Mouse (Mus musculus): ENCODE measurements around the gene Rragd.
A peak's percentile ranks its signal among the peaks of the same experiment; 100 is the strongest.

Rragd gene

DNA sequence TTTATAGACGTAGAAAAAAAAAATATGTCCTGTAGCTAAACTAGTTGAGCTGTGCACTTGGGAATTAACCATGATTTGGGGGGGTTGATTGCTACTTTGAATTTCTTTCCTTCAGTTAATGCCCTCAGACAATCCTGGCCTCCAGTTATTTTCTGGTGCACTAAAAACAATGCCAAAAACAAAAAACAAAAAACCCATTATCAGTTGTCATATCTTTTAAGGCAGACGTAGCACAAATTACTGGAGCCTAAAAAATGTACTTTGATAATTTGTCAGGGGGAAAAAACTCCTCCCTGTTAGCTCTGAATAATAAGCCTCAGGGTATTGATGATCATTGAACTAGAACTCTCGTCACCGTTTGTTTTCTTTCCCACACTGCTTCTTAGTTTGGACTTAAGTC lies 49.2 kb downstream of the Rragd start:
- peak; percentile 17 for DNase-seq (ENCODE audit: low read depth, low spot score)

DNA sequence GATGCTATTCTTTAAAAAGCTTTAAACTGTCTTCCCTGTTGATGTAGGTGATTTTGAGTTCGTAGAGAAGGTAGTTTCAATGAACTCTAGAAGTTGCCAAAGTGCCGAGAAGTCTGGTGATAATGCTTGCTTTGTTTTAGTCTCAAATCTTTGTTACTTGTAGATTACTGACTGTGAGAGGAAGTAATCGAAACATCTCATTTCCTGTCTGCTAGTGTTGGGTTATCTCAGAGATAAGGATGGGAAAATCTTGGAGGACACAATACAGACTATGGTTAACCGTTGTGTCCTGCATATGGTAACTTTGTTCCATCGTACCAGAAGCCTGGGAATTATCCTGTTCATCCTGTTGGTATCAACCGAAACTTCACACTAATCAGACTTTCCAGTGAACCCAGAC lies 50.7 kb downstream of the Rragd start:
- DNase-seq (ENCODE audit: low read depth, low spot score): peak; percentile 47

DNA sequence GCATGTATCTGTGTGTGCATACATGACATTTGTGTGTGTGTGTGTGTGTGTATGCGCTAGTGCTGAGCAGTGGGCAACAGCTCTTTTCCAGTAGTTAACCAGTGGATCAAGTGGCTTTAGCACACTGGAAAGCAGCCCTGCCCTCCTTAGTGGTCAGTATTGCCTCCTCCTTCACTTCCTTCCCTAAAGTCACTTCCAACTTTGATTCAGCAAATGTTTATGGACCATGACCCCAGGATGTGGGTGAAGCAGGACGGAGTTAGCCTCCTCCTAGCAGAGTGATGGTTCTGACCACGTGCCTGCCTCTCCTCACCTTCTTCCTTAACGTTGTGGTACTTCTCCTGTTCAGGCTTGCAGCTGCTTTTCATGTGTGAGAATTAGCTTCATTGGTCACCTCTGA lies 57.0 kb downstream of the Rragd start:
- DNase-seq (ENCODE audit: low read depth, low spot score): no peak

DNA sequence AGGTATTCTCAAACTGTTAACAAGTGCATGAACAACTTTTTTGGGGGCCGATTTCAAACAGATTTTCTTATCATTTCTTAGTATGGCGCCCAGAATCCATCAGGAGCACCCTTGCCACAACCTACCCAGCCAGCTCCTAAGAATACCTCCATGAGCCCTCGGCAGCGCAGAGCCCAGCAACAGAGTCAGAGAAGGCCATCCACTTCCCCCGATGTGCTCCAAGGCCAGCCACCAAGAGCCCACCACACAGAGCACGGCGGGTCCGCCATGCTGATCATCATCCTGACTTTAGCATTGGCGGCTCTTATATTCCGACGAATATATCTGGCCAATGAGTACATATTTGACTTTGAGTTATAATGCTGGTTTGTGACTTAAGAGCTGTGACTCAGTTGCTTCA lies 66.8 kb downstream of the Rragd start:
- no peak for DNase-seq (ENCODE audit: low read depth, low spot score)

DNA sequence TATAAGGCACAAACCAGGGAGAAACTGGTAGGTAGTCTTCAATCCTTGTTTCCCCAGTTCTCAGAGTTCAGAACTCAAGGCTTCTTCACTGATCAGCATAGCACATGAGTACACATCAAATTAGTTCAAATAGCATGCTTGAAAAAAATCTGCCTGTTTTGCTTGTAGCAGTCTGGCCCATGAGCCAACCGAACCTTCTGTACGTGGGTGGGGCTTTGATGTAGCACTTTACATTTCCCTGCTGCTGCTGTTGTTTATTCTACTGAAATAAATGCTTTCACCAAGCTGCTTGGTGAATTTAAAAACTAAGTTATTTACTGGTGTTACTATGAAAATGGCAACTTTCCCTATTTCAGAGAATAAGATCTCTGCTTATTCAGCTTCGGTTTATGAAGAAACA lies 69.2 kb downstream of the Rragd start:
- no peak for DNase-seq (ENCODE audit: low read depth, low spot score)

DNA sequence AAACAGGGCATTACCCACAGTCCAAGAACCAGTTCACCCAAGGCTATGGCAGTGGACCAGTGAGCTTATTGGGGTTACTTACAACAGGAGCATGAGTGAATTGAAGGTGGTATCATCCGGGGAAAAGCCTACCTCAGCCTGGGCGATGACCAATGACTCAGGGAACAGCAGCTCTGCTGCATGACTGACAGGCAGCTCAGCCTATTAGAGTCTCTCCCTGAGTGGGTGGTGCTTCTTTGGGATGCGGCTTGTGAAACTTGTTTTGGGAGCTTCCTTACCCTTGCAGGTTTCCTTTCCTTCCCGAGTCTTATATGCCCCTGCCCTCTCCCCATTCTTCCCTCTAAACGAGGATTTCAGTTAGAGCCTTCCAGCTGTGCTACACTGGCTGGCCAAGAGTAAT lies 69.8 kb downstream of the Rragd start:
- DNase-seq (ENCODE audit: low read depth, low spot score): no peak

DNA sequence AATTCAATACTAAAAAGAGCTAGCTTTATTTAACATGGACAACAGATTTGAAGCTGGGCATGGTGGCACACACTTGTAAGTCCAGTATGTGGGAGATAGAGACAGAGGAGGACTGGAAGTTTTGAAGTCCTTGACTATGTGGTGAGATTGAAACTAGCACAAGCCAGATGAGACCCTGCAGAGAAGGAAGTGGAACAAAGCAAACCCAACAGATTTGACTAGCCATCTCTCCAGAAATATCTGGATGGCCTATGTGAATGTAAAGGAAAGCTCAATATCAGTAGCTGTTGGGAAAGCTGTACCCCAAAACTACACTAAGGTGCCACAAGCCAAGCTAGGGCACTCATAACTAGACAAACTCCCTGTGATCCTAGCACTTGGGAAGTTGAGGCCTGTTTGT lies 71.6 kb downstream of the Rragd start:
- no peak for DNase-seq (ENCODE audit: low read depth, low spot score)

DNA sequence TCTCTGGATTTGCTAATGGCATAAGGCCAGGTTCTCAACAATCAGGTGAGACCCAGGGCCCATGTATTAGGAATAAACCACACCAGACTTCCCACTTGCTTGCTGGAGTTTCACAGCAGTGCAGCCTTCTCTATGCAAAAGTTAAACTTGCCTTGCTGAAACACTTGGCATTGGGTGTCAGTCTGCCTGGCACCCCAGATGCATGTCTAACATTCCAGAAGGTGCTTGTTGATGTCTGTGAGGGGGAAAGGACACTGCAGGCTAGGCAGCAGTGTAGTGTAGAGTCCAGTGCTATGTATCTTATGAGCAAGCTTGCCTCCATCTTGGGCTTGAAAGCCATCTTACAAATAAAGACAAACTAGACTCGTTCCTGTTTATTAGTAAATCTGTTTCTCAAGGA lies 73.5 kb downstream of the Rragd start:
- no peak for DNase-seq (ENCODE audit: low read depth, low spot score)

DNA sequence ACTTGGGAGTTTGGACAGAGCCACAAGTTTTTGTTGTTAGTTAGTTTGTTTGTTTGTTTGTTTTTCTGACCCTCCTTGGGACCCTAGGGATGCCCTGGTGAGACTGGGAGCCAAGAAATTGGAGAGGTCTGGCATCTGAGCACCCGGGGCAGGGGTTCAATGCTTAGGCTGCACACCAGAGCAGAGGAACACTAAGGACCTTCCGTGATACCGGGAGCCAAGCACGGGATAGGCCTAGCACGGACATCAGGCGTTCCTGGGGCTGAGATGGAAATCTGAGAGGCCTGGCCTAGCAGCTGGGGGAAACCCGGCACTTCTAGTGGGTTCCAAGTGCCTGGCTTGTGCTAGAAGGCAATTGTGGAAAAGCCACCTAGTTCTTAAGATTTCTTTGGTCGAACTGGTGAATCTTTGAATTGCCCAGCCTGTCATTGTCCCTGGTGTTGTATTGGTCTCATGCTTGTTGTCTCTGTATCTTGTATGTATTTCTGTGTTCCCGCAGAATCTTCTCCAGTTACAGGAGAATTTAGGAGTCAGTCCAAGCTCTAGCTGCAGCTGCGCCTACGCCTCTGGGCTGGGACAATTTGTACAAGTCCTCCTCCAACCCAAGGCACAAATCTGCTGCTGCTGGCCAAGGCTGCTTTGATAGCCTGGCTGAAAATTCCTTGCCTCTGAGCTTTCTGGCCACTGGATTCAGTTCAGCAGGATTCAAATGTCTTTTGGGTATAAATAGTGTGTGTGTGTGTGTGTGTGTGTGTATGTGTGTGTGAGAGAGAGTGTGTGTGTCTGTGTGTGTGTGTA lies 75.3 kb downstream of the Rragd start:
- DNase-seq (ENCODE audit: low read depth, low spot score): no peak

DNA sequence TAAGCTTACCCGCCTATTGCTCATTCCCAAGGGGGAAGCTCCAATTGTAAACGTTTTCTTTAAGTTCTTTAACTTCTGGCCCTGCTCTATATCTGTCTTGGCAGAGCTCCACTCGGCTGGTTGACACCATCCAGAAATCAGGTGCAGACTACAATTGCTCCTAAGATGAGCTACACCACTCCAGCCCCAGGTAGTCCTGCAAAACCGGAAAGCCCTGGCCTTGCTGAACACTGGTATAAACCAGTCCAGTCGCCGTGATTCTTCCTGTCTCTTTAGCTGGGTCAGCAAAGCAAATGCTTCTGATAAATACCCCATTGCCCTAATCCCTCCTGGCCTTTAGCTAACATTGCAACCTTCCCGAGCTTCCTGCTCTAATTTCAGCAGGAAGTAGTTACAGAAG lies 78.3 kb downstream of the Rragd start:
- DNase-seq (ENCODE audit: low read depth, low spot score): no peak

DNA sequence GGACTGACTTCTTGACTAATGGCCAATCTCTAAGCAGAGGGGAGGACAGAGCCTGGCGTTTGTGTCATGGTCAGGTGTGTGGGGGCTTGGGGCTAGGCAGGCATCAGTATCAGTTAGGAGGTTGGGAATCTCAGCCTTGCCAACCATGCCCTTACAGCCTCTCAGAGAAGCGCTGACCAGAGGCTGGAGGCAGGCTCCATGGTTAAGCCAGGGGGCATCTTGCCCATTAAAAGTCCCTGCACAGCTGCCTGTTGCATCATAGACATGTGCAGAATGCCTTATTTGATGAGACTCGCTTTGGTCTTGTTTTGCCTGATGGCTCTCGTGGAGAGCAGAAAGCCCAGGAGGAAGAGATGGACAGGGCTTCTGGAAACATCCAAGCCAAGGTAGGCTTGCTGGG lies 80.1 kb downstream of the Rragd start, which contains the start of gene Gabrr2:
Gene Gabrr2 (plus strand): TSS at position 19 of the 400 bp plus-strand sequence.
- no peak for DNase-seq (ENCODE audit: low read depth, low spot score)

DNA sequence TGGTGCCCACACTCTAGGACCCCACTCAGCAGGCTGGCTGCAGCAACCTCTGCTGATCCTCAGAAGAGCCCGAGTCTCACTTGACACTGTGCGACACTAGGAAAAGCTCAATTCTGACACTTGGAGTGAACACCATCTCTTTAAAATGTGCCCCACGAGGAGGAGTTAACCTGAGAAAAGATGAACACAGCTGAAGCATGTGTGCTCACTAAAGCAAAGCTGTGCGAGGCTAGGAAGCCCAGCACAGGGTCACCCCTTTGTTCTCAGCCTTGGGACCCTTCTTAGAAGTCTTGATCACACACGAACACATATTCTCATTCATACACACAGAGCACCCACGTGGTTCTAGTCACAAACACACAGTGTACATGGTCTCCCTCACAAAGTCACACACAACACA lies 82.1 kb downstream of the Rragd start:
- no peak for DNase-seq (ENCODE audit: low read depth, low spot score)

DNA sequence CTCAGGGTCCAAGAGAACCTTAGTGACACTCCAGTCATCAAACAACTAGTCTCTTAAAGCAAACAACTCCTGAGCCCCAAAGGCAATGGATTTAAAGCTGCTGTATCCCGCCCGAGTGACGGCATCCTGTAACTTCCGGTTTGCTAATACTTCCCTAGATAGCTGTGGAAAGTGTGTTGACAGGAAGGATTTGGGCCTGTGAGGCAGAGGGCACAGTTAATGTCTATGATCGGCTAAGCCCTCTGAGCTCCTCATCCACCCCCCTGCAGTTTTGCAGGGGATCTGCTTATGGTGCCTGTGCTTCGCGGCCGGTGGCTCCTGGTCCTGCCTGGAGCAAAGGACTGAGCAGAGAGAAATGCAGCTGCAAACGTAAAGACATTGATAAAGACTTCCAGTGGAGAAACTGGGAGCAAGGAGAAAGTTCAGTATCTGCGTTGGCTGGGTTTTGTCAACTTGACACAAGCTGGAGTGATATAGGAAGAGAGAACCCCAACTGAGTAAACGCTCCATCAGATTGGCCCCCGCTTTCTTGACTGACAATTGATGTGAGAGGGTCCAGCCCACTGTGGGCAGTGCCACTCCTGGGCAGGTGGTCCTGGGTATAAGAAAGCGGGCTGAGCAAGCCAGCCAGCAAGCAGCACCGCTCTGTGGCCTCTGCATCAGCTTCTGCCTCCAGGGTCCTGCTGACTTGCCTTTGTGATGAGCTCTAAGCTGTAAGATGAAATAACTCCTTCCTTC lies 83.6 kb downstream of the Rragd start:
- no peak for DNase-seq (ENCODE audit: low read depth, low spot score)

DNA sequence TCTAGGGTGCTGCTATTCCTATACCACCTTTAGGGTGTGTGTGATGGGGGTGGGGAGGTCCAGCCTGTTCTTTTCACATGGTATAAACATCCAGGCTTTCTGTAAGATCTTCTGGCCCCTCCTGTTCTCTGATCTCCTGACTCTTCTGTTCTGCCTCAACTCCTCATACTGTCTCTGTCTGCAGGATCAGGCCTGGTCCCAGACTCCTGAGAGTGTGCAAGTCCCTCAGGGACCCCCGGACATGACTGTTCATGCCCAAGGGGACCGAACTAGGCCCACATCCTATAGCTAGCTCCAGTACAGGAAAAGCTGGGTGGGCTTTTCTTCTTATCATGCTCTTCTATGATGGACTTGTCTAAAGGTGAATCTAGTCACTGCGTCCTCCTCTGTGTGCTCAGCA lies 84.5 kb downstream of the Rragd start:
- no peak for DNase-seq (ENCODE audit: low read depth, low spot score)

DNA sequence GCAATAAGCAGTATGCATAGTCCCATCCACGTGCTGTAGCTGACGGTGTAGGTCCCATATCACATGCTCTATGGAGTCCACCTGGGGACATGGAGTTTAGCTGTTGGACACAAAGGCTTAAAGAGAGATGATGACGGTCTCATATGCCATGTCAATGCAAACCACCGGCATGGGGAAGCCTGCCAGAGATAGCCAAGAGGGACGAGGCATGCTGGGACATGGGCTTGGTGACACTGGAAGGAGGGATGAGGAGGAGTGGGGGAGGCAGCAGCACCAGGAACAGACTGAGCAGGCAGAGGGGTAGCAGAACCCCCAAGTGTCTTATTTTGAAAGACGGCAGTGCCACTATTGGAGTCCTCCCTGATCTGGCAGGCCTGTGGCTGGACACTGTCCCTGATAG lies 85.0 kb downstream of the Rragd start:
- no peak for DNase-seq (ENCODE audit: low read depth, low spot score)

DNA sequence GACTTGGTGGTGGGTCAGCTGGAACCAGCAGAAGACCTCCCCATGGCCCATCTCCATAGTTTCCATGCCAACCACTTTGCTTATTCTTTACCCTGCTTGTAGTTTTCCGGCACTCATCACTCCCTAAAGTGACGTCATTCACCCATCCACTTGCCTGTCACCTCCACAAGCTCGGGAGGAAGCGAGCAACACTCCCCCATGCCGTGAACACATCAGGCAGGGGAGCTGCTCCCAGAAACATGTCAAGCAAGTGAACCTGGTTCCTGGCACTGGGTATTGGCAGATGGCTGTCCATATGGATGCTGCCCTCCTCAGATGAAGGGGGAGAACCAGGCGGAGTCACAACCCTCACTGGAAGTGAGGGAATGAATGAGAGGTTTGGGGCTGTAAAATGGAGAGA lies 86.1 kb downstream of the Rragd start:
- no peak for DNase-seq (ENCODE audit: low read depth, low spot score)

DNA sequence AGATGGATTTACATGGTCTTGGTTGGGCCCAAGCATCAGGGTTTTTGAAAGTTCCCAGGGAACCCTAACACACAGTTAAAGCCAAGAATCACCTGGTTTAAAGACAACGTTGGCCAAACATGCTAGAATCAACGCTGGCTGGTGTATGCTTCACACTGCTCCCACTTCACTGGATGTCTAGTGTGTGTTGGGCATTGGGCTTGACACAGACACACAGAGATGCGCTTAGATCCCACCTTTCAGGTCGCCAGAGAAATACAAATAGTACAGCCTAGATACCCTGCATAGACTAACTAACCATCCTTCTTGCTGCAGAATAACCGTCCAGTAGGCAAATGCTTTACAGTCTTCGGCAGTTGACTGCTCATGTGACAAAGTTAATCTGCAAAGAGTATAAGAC lies 87.5 kb downstream of the Rragd start:
- no peak for DNase-seq (ENCODE audit: low read depth, low spot score)

DNA sequence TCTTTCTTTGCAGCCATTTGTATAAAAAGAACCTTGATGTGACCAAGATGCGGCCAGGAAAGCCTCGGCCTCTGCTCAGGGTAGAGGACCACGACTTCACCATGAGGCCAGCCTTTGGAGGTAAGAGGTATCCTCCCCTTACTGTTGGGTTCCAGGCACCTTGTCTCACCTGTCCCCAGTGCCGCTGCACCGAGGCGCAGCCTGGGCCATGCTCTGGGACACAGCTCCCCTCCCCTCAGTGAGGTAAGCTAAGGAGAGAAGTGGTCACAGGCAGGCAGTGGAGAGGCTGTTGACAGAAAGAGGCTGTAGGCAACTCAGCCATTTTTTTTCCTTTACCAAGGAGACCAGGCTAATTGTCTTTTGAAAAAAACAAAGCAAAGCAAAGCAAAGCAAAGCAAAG lies 88.5 kb downstream of the Rragd start:
- no peak for DNase-seq (ENCODE audit: low read depth, low spot score)
